Mouse (Mus musculus) erythroblast, embryonic 14.5 days (primary cell): ENCODE data around the gene Ferd3l.

Experiments used
- GATA1 ChIP-seq: IDR thresholded peaks from 2 replicates; pipeline ENCODE4 v1.6.1; 2012; ENCODE audit warnings: low read length, inconsistent platforms, mixed read lengths
- TAL1 ChIP-seq: IDR thresholded peaks from 3 replicates; pipeline ENCODE4 v1.6.1; 2012; ENCODE audit warnings: low read length, inconsistent platforms, mixed read lengths

GRCm38 (mm10) chr12:33928331-33929192 lies at the start of gene Ferd3l:
- no peak for TF ChIP-seq GATA1
- no peak for TF ChIP-seq TAL1
